Mouse (Mus musculus) MN1 (cell line): ENCODE measurements around the gene Gatad2b.
A peak's percentile ranks its signal among the peaks of the same experiment; 100 is the strongest.
"Not testable (repeated sequence)": the region's sequence is repeated elsewhere in the genome, so short reads cannot be mapped to it uniquely, and the experiment has no call there.

ENCODE experiments used
- DNase-seq: peaks from one replicate; pipeline ENCODE4 v3.0.0-alpha.2; 2016; ENCODE audit warnings: low spot score

Gene Gatad2b

GRCm38 (mm10) chr3:90265932-90266741, 26.8 kb upstream of the Gatad2b start:
- peak; percentile 61 for DNase-seq

GRCm38 (mm10) chr3:90266901-90267775, 25.8 kb upstream of the Gatad2b start:
- no peak for DNase-seq

- DNase-seq, result no peak
Observed at GRCm38 (mm10) chr3:90268190-90268589, 24.8 kb upstream of the Gatad2b start.

- no peak for DNase-seq
Observed at GRCm38 (mm10) chr3:90268971-90269370, 24.0 kb upstream of the Gatad2b start.

- DNase-seq, result no peak
Observed at GRCm38 (mm10) chr3:90270784-90271183, 22.2 kb upstream of the Gatad2b start.

- DNase-seq, result no peak
Observed at GRCm38 (mm10) chr3:90272170-90272569, 20.8 kb upstream of the Gatad2b start.

GRCm38 (mm10) chr3:90273855-90274254, 19.1 kb upstream of the Gatad2b start:
- DNase-seq, result no peak

GRCm38 (mm10) chr3:90275286-90275685, 17.7 kb upstream of the Gatad2b start:
- no peak for DNase-seq

GRCm38 (mm10) chr3:90276858-90277257, 16.1 kb upstream of the Gatad2b start:
- no peak for DNase-seq

- no peak for DNase-seq
Observed at GRCm38 (mm10) chr3:90277793-90278192, 15.2 kb upstream of the Gatad2b start.

GRCm38 (mm10) chr3:90278211-90278610, 14.8 kb upstream of the Gatad2b start:
- no peak for DNase-seq

GRCm38 (mm10) chr3:90279216-90279615, 13.8 kb upstream of the Gatad2b start:
- DNase-seq, result no peak

GRCm38 (mm10) chr3:90279743-90280142, 13.2 kb upstream of the Gatad2b start:
- no peak for DNase-seq

GRCm38 (mm10) chr3:90280708-90281107, 12.3 kb upstream of the Gatad2b start:
- DNase-seq, result no peak

GRCm38 (mm10) chr3:90284150-90284549, 8.8 kb upstream of the Gatad2b start:
- no peak for DNase-seq

- not testable (repeated sequence) for DNase-seq
Observed at GRCm38 (mm10) chr3:90289403-90289802, 3.6 kb upstream of the Gatad2b start.

- DNase-seq, result no peak
Observed at GRCm38 (mm10) chr3:90290602-90291001, 2.4 kb upstream of the Gatad2b start.

- peak; percentile 20 for DNase-seq
Observed at GRCm38 (mm10) chr3:90291982-90292344, 1.0 kb upstream of the Gatad2b start.

GRCm38 (mm10) chr3:90293352-90294063, 530 bp downstream of the Gatad2b start:
- peak; percentile 78 for DNase-seq

GRCm38 (mm10) chr3:90294064-90294440, 1.1 kb downstream of the Gatad2b start:
- DNase-seq, result peak; percentile 39

- DNase-seq, result no peak
Observed at GRCm38 (mm10) chr3:90294651-90295050, 1.7 kb downstream of the Gatad2b start.

- DNase-seq, result no peak
Observed at GRCm38 (mm10) chr3:90305801-90306200, 12.8 kb downstream of the Gatad2b start.
